Mouse (Mus musculus) heart, adult 11 months (tissue): ENCODE results near the gene Kcna4.

ENCODE experiments used
- DNase-seq: peaks from one replicate; pipeline ENCODE4 v3.0.0; 2022

Kcna4 gene

DNA sequence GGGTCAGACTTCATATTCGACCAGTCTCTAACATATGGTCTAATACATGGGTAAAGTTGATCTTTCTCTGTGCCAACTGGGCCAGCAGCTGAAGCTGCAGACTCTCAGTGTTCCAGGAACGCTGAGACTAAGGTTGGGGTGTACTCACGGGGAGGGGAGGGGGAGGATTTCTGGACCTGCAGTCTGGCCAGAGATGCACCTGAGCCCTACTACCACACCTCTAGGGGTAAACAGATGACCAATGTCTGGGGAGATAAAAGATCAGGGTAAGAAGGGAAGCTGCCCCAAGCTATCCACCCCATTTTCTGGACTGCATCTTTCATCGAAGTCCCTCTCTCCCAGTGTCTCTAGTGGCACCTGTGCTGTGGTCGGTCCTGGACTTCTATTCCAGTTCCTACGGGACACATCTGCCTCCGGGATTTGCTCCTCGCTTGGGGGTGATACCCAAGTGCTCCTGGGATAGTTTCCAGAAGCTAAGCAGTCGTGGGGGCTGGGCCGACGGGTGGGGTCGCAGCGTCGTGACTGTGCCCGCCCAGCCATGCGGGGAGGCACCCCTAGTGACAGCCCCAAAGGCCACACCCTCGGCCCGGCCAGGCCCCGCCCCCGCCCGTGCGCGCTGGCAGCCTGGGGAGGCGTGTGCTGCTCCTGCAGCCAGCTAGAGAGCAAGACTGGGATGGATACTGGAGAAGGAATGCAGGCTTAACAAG is at the start of gene Kcna4:
Kcna4 (plus strand) TSS at position 650 of the 707 bp plus-strand sequence.
- DNase-seq: peak; percentile 92

DNA sequence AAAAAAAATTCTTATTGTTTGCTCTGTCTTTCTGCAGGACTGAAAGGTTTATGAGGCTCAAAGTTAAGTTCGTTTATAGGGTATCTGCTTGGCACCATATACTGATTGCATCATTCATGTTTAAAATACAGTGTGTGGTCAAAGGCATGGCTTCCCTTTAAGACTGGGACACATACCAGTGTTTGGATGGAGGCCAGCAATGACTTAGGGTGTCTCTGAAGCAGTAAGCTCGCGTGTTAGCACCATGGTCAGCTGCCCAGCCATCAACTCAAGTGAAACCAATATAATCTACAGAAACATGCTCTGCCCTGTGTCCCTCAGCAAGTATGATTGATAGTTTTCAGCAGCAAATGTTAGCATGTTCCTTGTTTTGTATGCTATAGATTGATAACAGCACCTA is 32.3 kb upstream of the Kcna4 start:
- DNase-seq: no peak

DNA sequence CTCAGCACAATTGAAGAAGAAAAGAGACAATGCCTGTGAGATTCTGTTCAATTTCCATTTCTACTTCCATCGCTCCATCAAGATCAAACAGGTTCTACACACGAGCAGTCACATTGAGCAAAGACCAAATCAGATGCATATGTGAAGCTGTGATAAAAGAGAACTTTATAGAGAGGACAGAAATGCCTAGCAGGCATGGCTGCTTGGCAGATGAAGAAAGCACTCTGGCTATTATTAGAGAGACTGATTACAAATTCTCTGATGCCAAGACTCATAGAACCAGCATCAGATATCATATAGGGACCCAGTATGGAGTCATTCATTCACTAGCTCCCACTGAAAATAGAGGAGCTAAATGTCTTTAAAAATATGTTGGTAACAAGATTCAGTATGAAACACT is 24.2 kb upstream of the Kcna4 start:
- DNase-seq: no peak

DNA sequence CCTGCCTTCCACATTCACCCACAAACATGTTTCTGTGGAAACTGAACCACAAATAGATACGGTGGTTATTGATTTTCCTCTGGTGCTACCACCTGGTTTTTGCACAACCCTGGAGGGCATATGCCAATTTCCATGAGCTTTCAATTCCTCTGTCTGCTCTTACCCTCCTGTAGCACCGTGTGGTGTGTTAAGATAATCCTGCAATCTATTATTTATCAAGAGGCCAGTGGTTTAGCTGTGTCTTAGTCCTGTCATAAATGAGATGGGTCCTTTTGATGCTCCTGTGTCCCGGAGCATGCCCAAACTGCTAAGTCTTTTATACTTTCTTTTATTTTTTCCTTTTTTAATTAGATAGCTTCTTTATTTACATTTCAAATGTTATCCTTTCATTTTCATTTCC is 20.4 kb upstream of the Kcna4 start:
- DNase-seq: no peak

DNA sequence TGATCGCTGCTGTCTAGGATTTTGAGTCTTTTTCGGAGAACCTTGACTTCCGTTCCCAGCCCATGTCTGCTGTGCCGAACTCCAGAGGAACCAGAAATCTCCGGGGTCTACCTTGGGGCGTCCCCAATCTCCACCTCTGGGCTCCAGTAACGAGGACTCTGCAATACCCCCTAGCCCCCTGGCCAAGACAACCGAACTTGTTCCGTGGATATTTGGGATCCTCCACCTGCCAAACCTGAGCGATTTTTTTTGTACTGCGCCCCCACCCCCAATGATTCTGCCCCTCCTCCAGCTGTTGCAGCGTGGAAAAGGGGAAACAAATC is 219 bp downstream of the Kcna4 start:
- DNase-seq: no peak

DNA sequence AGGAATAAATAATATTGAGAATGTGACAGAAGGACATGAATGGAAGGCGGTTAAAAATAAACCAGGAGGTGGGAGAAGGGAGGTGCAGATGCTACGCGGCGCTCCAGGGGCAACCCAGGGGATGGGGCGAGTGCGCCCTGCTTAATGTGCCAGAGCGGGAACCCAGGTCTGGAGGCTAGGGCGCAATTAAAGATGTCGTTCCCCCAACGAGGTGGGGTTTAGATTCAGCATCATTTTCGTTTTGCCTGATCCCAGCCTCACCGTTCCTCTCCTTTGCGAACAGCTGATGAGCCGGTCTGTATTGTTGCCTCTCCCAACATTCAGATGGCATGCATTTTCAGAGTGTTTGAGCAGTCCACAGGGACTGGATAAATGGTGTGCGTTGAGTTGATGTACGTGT is 703 bp downstream of the Kcna4 start:
- DNase-seq: no peak

DNA sequence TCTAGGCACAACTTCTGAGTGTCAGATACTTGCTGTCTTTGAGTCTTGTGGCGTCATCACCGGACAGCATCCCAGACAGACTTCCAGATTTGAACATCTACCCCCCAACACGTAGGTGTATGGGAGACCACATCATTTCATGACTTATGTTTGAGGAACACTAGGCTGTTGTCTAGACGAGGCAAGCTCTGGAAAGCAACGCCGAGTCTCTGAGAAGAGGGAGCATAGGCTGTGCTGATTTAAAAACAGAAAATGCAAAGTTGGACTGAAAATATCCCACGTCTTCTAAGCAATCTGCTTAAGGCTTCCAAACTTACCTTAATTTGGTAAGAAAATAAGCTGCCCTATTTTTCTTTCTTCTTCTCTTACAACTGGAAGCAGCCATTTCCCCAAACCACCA is 4.1 kb downstream of the Kcna4 start:
- DNase-seq: no peak

DNA sequence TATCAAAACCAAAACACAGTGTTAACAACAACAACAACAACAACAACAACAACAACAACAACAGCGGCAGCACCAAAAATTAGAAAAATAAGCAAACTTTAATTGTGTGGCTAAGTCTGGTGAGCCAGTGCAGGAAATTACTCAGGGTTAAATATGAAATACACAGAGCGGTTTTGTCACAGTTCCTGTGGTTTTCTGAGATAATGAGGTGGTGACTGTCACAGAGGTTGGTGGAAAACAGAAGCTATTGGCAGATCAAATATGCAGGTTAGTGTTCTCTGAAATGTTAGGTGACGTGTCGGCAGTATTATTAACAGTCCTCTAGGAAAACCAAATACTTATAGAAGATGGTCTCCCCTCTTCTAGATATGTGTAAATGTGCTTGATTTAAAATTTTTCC is 11.4 kb downstream of the Kcna4 start:
- DNase-seq: no peak

DNA sequence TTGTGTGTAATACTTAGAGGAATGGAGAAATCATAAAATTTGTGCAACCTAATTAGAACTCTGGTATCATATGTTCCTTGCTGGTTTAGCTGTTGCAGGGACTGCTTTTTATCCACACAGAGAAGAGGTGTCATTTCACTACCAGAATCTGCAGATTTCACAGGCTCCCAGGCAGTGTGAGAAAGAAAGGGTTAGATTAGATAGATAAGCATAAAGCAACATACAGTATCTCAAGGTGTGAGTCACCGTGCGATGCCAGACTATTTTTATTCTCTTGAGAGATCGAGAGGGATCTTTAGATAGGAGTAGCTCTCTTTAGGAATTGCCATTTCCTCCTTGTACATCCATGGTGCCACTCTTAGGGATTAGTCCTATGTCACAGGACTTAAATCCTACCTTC is 14.3 kb downstream of the Kcna4 start:
- no peak for DNase-seq

DNA sequence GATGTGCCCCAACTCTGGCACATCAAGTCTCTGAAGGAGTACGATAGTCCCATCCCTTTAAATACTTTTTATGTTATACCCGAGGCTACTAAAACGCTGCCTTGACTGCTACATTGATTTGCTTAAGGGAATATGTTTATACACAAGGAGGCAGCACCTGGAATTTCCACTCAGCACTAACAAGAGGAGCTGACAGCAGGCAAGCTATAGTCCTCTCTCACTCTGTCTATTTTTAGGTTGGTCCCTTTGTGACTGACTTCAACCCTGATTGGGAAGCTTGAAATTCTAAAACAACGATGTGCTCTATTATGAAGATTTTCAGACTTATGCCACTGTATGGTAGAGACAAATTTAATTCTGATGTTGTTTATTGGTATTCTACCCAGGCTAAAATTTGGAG is 15.6 kb downstream of the Kcna4 start:
- no peak for DNase-seq

DNA sequence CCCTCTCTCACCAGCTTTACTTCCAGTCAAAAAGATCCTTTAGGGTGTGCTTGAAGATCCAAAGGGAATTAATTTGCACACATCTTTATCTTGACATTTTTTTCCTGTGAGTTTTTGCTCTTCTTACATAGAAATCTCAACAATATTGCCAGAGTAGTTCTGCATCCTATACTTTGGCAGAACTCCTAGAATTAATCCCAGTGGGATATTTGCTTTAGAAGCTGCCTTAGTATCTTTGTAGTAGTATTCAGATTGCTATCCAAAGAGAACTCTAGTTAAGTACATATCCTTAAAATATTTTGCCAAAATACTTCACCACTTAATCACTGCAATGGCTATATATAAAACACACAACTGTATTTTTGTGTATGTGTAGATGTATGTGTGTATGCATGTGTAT is 28.2 kb downstream of the Kcna4 start:
- DNase-seq: no peak

DNA sequence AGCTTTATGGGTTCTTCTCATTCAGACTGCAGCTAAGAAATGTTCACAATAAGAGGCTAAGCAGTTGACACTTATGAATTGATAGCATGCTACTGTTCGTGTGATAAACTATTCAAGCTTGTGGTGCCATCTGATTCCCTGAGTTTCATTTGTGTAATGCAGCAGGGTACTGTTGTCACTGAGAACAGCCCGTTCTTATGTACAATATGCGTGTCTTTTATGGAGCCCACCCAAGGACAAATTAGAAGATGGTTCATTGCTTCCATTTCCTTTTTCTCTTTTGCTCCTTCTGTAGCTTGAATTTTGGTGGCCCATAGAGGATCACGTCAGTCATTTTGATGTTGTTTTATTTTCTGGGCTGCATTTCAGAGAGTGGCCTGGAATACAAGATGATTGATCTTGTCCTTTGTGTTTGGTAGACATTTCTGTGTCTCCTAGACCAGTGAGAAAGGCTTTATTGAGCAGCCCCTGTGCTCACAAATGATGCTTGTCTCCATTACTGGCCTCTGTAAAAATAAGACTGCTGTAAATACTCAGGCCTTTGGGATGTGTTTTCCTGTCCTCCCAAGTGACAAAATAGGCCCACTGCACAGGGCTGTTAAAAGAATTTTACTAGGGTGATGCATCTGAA is 31.3 kb downstream of the Kcna4 start:
- no peak for DNase-seq

DNA sequence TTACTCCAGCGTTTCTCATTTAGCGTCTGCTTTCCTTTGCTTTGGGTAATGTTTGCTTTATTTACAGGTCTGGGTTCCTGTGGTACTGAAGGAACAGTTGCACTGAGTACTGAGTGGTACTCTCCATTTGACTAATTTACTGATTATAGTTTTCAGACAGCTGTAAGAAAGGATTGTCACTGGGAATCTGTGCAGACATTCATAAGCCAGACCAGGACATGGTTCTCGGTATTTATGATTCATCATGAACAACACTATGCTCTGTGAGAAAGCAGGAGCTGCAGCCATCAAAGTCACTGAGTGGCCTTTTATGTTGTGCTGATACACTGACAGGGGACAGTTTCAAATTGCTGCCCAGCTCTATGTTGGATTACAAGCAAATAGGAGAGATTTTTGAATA is 33.7 kb downstream of the Kcna4 start:
- DNase-seq: no peak

DNA sequence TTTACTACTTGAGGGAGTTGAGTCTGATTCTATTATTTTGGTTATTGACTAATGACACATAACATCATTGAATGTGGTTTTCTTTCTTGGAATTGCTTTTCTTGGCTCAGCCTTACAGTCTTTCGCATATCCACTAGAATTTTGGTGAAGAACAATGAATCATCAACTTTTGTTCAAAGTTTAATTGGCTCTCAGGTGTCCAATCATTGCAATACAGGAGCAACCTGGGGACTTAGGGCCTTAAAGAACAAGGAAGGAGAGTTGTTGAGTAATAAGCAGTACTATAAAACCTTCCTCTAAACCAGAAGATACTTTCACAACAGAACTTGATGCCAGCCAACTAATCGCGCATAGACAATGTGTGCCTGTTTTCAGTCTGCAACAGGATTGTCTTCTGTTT is 36.8 kb downstream of the Kcna4 start:
- no peak for DNase-seq

DNA sequence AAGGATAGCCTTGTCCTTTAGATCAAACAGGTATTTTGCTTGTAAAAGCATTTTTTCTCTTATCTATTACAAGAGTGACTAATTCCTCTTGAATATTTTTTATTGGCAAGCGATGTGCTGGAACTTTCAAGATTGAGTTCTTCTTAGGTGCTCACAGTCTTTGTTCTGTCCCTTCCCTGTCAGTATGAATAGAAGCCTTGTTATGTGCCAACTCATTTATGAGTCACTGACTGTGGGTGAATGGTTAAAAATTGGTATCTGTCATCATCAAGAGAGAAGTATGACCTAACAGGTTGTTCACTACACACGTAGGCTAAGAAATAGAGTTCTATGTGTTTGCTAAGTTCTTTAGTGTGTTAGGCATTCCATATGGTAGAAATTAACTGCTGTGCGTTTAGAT is 50.9 kb downstream of the Kcna4 start:
- no peak for DNase-seq

DNA sequence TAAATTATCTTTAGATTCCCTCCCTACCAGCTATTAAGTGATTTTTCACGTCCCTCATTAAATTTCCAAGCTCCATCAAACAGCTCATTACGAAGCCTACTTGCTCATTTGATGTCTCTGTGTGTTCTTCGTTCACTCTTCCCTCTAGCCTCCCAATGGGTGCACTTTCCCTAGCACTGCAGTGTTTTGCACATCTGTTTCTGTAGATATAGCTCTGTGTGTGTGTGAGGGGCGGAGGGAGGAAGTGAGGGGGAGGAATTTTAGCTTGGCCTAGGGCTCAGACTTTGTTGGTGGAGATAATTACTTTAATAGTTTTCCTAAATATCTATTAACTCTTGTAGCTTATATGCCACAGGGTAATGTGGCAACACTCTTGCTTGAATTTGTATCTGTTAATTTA is 54.4 kb downstream of the Kcna4 start:
- DNase-seq: no peak

DNA sequence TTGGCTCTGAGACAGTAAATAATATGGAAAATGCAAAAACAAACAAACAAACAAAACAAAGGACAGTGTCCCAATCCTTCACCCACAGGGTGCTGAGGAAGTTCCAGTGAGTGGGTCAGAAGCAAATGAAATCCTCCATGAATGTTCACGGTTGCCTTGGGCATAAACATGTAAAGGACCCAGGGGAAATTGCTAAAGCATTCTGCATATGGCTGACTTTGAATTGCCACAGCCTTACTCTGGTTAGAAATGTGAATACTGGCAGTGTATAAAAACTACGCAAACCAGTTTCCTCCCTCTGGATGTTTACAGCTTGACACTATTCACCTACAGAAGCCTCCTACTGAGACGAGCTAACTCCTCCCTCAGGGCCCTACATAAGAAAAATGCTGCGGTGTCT is 54.9 kb downstream of the Kcna4 start:
- no peak for DNase-seq
